Mouse (Mus musculus): ENCODE results near the gene Epop.
"Not testable (repeated sequence)": the region's sequence is repeated elsewhere in the genome, so short reads cannot be mapped to it uniquely, and the experiment has no call there.

The Epop gene

DNA sequence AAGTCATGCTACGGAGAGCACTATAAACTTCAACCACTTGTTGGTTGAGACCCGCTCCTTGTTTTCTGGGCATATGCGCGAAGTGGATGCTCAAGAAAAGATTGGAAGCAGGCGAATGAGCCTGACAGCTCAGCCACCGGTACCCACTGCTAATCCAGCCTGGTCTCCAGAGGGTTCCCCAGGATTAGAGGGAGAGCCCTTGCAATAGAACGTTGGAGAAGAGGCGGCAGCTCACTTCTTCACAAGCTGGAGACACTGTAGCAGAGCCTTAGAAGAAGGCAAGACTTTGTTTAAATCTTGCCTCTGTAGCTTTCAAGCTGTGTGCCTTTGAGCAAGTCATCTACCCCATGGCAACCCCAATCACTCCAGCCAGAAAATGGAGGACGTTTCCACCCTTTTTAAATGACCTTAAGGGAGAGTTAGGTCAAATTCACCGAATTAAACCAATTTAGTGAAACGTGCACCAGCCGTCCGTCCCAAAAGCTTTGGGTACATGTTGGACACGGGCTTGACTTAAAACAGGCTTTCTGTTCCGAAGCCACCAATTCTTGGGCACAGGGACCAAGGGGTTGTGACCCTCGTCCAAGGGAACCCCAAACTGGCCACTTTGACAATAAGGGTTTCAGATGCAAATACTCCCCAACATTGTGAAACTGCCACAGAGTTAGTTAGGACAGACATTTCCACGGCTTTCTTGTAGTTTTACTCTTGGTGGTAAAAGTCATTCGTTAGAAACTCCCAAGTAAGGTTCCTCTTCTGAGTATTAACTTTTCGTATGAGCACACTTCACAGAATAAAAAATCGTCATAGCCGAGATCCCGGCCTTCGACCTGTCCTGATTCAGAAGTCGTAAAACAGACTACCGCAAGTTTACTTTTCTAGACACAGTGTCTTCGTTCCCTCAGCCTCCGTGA is 31.5 kb upstream of the Epop start:
- DNase-seq = peak in 1 of 2 experiments; percentile 33

DNA sequence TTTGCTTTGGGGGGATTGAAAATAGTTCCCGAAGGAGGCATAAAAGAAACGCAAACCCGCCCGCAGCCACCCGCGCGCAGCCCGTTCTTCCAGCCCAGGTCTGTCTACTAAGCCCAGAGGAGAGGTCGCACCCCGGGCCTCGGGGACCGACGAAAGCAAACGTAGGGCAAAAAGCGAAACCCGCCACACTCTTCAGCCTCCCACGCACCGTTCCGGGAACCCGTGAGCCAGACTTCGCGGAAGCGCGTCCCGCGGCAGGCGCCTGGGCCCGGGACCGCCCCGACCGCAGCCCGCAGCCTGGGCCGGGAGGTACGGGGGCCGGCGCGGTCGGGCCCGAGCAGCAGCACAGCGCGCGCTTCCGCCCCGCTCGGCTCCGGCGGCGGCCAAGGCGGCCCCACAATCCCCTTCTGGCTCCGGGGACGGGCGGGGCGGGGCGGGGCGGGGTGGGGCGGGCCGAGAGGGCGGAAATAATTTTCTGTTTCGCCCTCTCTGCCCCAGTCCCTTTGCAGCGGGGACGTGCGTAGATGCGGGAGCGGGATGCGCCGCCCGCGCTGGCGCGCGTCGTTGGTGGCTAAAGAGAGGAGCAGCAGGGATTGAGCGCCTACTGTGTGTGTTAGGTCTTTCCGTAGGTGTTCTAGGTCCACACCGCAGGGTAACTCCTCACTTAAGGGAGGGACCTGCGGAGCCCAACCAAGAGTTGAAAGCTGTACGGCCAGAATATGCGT is 30.6 kb upstream of the Epop start:
- peak; percentile 69 to 92 for DNase-seq

DNA sequence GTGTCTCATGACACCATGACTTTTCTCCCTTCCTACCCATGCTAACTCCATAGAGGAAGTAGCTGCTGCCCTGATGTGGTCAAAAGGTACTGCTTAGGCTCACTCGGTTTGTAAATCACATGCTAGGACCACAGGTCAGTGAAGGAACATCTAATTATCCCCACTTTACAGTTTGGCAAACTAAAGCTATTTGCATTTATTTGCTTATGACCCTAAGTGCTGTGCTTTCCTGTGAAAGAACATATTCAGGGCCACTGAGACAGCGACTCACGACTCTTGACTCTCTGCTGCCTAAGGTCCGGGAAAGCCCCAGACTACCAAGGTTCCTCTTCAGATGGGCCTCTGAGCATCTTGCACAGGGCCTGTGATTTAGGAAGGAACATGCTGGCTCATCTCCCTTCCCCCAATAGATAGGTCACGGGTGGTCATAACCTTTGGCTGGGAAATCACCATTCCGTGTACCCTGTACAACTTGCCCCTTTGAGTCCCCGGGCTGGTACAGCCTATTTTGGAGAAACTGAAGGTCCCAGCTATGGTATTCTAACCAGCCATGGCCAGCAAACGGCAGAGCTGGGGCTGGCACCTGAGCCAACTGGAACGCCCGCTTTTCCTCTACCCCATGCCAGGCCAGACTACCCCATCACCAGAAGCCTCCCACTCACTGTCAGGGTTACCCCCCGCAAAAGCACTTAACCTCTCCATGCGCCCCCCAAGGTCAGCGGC is 29.9 kb upstream of the Epop start:
- DNase-seq = peak; percentile 12 to 28

DNA sequence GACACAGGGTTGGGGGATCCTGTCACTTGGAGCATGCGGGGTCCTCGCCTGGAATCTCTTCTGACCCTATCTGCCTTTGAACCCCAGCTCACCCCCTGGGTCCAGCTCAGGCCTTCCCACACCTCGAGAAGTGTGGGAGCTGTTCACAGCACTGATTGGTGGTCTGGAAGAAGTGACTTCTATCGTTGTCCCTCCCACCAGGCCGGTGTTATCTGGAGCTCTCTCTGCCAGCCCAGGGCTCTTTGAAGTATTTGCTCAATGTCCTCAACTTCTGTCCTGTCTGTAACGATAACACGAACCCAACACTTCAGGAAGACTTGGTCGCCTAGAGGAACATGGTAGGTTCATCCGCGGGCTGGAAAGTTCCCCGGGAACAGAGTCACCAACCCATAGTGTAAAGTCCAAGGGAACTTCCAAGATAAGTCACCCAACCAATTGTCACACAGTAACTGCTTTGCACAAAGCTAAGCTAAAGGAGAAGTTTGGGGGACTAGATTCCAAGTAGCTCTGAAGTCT is 29.3 kb upstream of the Epop start:
- DNase-seq = no peak

DNA sequence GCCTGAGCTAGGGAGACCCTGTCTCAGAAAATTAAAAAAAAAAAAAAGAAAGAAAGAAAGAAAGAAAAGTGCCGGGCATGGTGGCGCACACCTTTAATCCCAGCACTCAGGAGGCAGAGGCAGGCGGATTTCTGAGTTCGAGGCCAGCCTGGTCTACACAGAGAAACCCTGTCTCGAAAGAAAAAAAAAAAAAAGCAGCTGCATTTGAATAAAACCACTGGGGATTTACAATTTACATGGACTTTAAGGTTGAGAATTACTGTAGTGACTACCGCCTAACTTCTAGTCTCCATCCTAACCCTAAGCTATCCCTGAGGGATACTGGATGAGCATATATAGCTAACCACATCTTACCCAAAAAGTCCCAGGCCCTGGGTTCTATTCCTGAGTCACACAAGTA is 28.5 kb upstream of the Epop start:
- not testable (repeated sequence) for DNase-seq

DNA sequence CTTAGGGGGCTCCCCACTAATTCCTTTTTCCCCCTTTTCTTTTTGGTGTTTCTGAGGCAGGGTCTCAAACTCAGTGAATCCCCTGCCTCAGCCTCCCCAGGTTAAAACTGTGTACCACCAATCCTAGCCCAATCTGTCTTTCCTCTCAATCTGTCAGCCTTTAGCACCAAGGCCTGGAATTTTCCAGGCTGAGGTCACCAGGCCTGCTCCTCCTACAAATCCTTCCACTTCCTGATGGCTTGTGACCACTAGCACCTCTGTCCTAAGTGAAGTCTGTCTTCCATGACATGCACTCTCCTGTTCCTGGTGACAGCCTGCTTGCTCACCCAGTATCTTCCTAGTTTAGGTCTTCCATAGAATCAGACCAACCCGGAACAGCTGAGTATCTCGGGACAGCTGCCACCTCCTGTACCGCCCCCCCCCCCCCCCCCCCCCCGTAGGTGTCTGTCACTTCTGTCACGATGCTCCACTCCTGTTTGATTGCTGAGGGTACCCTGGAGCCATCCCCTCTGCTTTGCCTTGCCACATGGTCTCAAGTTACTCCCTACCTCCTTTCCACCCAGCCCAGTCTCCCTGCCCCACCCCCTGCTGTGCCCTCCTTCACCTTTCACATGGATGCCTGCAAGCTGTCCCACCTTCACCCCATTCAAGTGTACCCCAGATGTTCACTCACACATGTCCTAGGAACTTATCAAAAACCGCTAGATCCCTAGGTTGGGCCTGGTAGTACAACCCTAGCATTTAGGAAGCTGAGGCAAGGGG is 27.9 kb upstream of the Epop start:
- no peak for DNase-seq

DNA sequence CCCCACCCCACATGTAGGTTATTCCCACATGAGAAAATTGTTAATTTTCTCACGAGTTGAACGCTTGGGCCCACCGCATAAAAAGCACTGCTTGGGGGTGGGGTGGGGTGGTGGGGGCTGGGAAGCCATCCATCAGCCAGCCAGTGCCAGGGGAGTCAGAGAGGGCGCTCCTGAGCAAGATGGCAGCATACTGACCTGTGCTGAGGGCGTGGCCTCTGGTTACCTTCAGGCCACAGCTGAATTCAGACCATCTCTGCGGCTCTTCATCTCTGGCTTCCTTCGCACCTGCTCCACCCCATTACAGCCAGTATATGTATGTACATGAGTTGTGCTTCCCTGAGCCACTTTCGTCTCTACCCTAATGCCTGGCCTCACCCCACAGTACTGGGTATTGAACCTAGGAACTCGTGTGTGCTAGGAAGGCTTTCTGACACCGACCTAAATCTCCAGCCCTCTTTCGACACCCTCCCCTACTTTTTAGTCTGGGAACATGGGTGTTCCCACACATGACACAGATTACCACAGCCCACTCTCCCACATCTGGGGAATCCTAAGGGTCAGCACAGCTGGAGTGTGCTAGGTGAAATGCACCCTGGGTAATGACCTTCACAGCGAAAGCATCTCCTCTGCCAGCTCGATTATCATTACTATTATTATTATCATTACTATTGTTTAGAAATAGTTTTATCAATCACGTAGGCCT is 26.9 kb upstream of the Epop start:
- peak; percentile 24 to 46 for DNase-seq

DNA sequence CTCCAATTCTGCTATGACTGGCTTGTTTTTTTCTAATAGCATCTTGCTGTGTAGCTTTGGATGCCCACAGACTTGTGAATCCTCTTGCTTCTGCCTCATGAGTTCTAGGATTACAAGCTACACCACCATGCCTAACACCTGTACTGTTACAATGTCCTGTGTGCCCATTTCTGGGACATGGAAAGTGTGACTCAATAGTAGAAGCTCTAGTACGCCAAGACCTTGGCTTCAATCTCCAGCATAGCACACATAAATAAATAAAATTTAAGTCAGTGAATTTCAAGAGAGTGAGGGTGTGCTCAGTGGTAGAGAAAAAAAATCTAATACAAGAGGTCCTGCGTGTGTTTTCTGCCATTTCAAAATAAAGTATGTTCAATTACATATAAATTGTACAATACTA is 24.7 kb upstream of the Epop start:
- DNase-seq = no peak

DNA sequence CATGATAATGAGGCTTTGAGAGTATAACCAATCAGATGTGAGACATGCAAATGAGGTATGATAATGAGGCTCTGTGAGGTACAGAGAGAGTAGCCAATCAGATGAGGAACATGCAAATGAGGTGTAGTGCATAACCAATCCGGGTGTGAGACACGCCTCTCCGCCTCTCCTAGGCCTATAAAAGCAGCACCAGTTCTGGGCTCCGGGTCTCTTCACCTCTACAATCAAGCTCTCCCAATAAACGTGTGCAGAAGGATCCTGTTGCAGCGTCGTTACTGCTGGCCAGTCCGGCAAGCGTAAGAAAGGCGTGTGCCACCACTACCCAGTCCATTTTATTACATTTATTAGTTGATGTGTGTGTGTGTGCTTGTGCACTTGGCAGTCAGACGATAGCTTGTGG is 23.9 kb upstream of the Epop start:
- not testable (repeated sequence) for DNase-seq

DNA sequence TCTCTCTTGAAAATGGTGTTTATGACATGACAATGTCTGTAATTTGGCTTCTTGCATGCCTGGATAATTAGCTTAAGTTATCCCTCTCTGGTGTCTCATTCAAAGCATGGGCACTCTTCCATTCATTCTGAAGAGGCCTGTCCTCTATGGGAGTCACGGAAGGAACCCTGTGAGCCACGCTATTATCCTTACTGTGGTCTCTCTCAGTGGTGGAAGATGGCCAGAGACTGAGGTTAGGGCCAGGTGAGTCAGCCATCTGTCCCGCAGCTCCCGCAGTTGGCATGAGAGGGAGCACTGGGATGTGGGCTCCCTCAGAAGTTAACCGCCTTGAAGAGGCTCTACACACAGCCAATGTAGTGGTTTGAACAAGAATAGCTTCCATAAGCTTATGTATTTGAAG is 20.8 kb upstream of the Epop start:
- no peak for DNase-seq

DNA sequence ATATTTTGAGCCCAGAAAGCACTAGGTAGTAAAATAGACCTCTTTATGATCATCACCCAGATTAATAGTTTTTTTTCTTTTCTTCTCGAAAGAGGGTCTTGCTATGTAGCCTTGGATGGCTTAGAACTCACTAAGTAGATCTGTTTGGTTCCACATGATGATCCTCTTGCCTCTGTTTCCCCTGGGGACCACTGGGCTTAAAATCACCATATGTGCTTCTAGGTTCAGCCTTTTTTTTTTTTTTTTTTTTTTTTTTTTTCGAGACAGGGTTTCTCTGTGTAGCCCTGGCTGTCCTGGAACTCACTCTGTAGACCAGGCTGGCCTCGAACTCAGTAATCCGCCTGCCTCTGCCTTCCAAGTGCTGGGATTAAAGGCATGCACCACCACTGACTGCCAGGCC is 19.0 kb upstream of the Epop start:
- DNase-seq = not testable (repeated sequence)

DNA sequence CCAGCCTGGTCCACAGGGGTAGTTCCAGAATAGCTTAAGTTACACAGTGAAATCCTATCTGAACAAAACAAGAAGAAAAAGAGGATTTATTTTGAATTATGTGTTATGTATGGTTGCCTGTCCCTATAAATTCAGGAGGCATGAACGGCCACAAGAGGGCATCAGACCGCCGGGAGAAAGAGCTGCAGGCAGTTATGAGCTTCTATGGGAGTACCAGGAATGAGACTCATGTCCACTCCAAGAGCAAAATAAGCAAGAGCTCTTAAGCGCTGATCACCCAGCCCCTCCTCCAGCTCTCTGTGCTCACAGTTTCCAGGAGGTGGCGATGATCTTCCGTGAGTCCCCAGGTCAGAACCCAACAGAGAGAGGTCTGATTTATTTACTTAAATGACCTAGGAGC is 15.3 kb upstream of the Epop start:
- DNase-seq = peak; percentile 81 to 88

DNA sequence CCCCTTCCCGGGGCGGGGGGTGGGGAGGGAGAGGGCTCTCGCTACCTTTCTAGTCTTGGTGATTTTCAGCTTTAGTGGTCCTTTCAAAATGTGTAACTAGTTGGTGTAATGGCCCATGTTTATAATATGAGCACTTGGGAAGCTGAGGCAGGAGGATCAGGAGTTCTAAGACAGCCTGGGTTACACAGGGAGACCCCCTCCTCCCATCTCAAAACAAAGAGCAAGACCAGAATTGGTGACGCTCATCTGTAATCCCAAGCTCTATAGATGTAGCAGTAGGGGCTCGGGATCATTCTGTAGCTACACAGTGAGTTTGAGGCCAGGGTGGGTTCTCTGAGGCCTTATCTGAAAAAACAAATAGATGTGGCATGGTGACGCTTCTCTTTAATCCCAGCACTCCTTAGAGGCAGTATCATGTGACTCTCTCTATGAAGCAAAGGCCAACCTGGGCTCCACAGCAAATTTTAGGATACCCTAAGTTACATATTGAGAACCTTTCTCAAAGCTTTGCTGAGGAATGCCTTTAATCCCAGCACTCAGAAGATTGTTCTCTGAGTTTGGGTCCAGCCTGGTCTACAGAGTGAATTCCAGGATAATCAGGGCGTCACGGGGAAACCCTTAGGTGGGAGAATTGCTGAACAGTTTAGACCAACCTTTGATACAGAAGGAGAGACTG is 14.0 kb upstream of the Epop start:
- no peak for DNase-seq

DNA sequence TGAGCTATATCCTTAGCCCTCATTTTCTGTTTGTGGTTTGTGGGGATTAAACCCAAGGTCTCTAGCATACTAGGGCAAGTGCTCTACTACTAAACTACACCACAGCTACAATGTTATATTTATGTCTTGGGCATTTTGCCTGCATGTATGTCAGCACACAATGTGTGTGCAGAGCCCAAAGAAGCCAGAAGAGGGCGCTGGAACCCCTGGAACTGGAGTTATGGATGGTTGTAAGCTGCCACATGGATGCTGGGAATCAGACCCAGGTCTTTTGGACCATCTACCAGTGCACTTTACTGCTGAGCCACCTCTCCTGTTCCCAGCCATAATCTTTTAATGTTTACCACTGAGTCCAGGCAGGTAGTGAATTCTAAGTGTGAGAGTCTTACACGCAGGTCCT is 13.2 kb upstream of the Epop start:
- no peak for DNase-seq

DNA sequence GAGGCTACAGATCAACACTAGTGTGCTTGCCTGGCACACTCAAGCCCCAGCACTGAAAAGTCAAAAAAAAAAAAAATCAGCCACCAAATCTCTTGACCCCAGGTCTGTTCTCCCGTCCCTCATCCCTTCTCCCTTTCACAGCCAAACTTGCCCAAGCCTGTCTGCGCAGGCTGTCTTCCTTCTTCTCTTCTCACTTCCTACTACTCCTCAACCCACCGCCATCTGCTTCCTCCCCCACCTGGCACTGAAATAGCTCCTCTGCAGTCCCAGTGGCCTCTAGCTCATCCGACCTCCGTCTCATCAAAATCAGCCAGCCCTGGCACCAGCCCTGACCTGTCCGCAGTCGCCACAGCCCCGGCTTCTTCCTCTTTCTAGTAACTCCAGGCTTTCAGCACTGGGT is 12.2 kb upstream of the Epop start:
- DNase-seq = no peak

DNA sequence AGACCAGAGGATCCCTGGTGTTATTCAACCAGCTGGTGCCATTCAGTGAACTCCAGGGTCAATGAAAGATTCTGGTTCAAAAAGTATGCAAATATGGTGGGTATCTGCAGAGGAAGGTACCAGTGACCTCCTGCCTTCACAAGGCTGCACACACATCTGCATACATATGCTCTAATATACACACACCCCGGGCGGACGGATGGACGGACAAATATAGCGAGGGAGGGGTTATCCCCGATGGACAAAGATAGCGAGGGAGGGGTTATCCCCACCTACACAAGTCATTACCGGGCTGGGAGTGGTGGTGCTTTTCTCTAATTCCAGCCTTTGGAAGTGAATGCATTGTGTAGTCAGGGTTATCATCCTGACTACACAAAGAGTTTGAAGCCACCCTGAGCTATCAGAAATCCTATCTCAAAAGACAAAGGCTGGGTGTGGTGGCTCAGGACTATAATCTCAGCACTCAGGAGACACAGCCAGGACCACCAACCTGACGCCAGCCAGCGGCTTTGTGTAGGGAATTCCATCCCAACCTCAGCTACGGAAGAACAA is 6.0 kb upstream of the Epop start:
- no peak for DNase-seq

DNA sequence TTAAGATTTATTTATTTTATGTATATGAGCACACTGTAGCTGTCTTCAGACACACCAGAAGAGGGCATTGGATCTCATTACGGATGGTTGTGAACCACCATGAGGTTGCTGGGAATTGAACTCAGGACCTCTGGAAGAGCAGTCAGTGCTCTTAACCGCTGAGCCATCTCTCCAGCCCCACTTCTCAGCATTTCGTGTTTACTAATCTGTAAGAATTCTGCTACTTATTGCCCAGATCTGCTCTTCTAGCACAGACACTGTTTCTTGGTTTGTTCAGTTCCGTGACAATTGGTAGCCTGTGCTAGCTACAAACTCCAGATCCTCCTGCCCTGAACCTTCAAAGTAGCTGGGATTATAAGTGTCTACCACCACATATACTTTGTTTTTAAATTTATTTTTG is 2.9 kb upstream of the Epop start:
- DNase-seq = not testable (repeated sequence)

DNA sequence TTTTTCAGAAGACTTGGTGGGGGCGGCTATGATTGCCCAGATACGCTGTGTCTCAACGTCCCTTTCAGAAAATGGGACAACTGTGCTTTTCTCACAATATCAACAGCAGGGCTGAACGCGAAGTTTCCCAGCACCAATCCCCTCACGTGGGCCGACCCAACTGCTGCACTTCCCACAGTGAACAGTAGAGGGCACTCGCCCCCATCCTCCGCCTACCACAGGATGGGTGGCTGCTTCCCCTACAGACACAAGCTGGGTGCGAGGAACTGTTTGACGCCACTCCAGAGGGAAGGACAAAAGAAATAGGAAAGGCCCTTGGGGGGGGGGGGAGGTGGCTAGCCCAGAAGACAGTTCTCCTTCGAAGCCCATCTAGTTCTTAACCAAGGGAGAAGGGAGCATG is 2.4 kb upstream of the Epop start:
- peak; percentile 79 to 82 for DNase-seq

DNA sequence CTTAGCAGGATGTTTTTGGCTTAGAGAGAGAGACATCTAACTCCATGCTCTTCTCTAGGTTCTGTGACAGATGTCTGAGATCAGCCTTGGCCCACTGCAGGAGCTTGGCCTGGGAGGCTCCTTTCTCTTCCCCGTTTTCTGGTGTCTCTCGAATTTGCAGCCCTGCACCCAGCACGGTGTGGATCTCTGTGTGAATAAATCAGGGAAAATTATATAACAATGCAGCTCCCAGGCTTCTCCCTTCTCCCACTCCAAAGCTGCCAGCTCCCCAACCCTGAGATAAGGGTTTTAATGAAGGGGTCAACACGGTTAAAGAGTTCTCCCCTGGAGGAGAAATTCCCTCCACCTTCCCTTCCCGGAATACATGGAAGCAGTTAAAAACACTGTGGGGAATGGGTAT is 2.0 kb upstream of the Epop start:
- no peak for DNase-seq

DNA sequence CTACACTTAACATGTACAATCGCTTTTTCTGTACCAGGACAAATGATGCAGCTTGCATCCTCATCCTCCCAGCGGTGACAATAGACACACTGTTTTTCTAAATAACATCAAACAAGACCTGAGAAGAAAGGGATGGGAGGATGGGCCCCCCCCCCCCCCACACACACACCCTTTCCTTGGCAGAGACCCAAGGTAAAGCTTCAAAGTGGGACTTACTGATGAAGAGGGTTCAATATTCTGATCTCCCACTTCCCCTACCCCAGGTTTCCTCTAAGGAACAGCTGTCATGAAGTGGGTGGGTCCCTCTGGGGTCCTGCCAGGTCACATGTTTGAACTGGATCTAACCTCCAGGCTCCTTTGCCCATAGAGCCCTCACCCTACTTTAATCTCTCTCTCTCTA is 1.5 kb upstream of the Epop start:
- DNase-seq = no peak
